Mouse (Mus musculus): ENCODE data around the gene Kcnj13. TPM values are rescaled to one million over a fixed set of nuclear protein-coding genes. Genes with fewer than 3 reads are reported as not detected.

Gene Kcnj13
- polyA plus RNA-seq (2012; rRNA removed) = 0.36 and 0.51 TPM in 2 replicates

GRCm38 (mm10) chr1:87394594-87394993, at the start of gene Kcnj13:
Gene Kcnj13 (minus strand): TSS chr1:87394729.

Other genes starting within 250 kb of the Kcnj13 start
- 0.15 and 0.20 TPM in 2 replicates for gene Ecel1, start 238.2 kb downstream of the Kcnj13 start, polyA plus RNA-seq (2012; rRNA removed)
- 0.02 TPM in 1 of 2 replicates, not detected in the other for gene Prss56, start 211.4 kb downstream of the Kcnj13 start, polyA plus RNA-seq (2012; rRNA removed)
- gene Chrnd, start 204.1 kb downstream of the Kcnj13 start, polyA plus RNA-seq (2012; rRNA removed) = 0.10 and 0.18 TPM in 2 replicates
- 0.03 and 0.24 TPM in 2 replicates for gene Chrng, start 190.1 kb downstream of the Kcnj13 start, polyA plus RNA-seq (2012; rRNA removed)
- 10.6 and 11.5 TPM in 2 replicates for gene Eif4e2, start 180.8 kb downstream of the Kcnj13 start, polyA plus RNA-seq (2012; rRNA removed)
- gene Efhd1, start 130.4 kb downstream of the Kcnj13 start, polyA plus RNA-seq (2012; rRNA removed) = 1.6 and 2.2 TPM in 2 replicates
- 7.6 and 10.6 TPM in 2 replicates for gene Gigyf2, start 67.7 kb downstream of the Kcnj13 start, polyA plus RNA-seq (2012; rRNA removed)
- 0.17 and 0.28 TPM in 2 replicates for gene Snorc, start 75.5 kb upstream of the Kcnj13 start, polyA plus RNA-seq (2012; rRNA removed)
- 2.6 and 2.8 TPM in 2 replicates for gene Neu2, start 115.2 kb upstream of the Kcnj13 start, polyA plus RNA-seq (2012; rRNA removed)
- 7.2 and 8.1 TPM in 2 replicates for gene Ngef, start 179.1 kb upstream of the Kcnj13 start, polyA plus RNA-seq (2012; rRNA removed)
- 2.0 and 11.9 TPM in 2 replicates for gene Inpp5d, start 225.6 kb upstream of the Kcnj13 start, polyA plus RNA-seq (2012; rRNA removed)

Measured in stomach, adult 2 months (tissue).